Mouse (Mus musculus): ENCODE results near the gene Bcat2. TPM values are rescaled to one million over a fixed set of nuclear protein-coding genes. Genes with fewer than 3 reads are reported as not detected.

Gene Bcat2
- polyA plus RNA-seq (2012; rRNA removed), result 39.9 and 44.3 TPM in 2 replicates

GRCm38 (mm10) chr7:45570103-45570741 is at the start of gene Bcat2:
Gene Bcat2 (plus strand): TSS chr7:45570153.
- H3K27ac ChIP-seq (ENCODE audit: control insufficient read depth, insufficient read depth, low read depth, low read length), result peak within 1 kb of the TSS; percentile 82
- no peaks in the 10 kb centered on the region for H3K27me3 ChIP-seq (ENCODE audit: control insufficient read depth, insufficient read depth, low read length)
- peak; percentile 36; the same call in 1 of the 2 replicates for TF ChIP-seq POLR2A (IDR thresholded peaks at IDR 0.05; ENCODE audit: control insufficient read depth, low read depth, low read length)
- TF ChIP-seq CTCF (IDR thresholded peaks at IDR 0.05; ENCODE audit: control insufficient read depth, insufficient read depth, insufficient replicate concordance, low read depth, low read length), result no peak
- H3K36me3 ChIP-seq (ENCODE audit: control insufficient read depth, insufficient read depth, low read length), result no peaks in the 10 kb centered on the region
- H3K4me3 ChIP-seq (ENCODE audit: control insufficient read depth, low read depth, low read length), result peak within 1 kb of the TSS; percentile 85
- peaks cover 17% of the 10 kb centered on the region for H3K4me1 ChIP-seq (ENCODE audit: control insufficient read depth, insufficient read depth, low read length)

- Histone ChIP-seq H3K4me1 (ENCODE audit: control insufficient read depth, insufficient read depth, low read length) (peaks cover 15% of the 10 kb centered on the region; the same call in 1 of the 2 replicates), H3K27me3 (ENCODE audit: control insufficient read depth, insufficient read depth, low read length) (no peaks in the 10 kb centered on the region), H3K4me3 (ENCODE audit: control insufficient read depth, low read depth, low read length) (peak overlapping the region; percentile 10; the same call in 1 of the 2 replicates), H3K27ac (ENCODE audit: control insufficient read depth, insufficient read depth, low read depth, low read length) (no peak overlapping the region), H3K36me3 (ENCODE audit: control insufficient read depth, insufficient read depth, low read length) (no peaks in the 10 kb centered on the region)
- TF ChIP-seq CTCF (IDR thresholded peaks at IDR 0.05; ENCODE audit: control insufficient read depth, insufficient read depth, insufficient replicate concordance, low read depth, low read length) (no peak), POLR2A (IDR thresholded peaks at IDR 0.05; ENCODE audit: control insufficient read depth, low read depth, low read length) (no peak)
Measured at GRCm38 (mm10) chr7:45520605-45521004, 49.3 kb upstream of the Bcat2 start.

- peak; percentile 20; the same call in 1 of the 2 replicates for TF ChIP-seq POLR2A (IDR thresholded peaks at IDR 0.05; ENCODE audit: control insufficient read depth, low read depth, low read length)
- no peak for TF ChIP-seq CTCF (IDR thresholded peaks at IDR 0.05; ENCODE audit: control insufficient read depth, insufficient read depth, insufficient replicate concordance, low read depth, low read length)
Measured at GRCm38 (mm10) chr7:45521728-45522184, 48.2 kb upstream of the Bcat2 start.

GRCm38 (mm10) chr7:45522194-45522752 is 47.7 kb upstream of the Bcat2 start:
- Histone ChIP-seq H3K27me3 (ENCODE audit: control insufficient read depth, insufficient read depth, low read length) (no peaks in the 10 kb centered on the region), H3K36me3 (ENCODE audit: control insufficient read depth, insufficient read depth, low read length) (no peaks in the 10 kb centered on the region), H3K27ac (ENCODE audit: control insufficient read depth, insufficient read depth, low read depth, low read length) (peak overlapping the region; percentile 5; the same call in 1 of the 2 replicates), H3K4me1 (ENCODE audit: control insufficient read depth, insufficient read depth, low read length) (peaks cover 13% of the 10 kb centered on the region), H3K4me3 (ENCODE audit: control insufficient read depth, low read depth, low read length) (peak overlapping the region; percentile 88)
- TF ChIP-seq POLR2A (IDR thresholded peaks at IDR 0.05; ENCODE audit: control insufficient read depth, low read depth, low read length), result no peak

More at GRCm38 (mm10) chr7:45521728-45522184, 48.2 kb upstream of the Bcat2 start:
- Histone ChIP-seq H3K4me3 (ENCODE audit: control insufficient read depth, low read depth, low read length) (peak overlapping the region; percentile 88), H3K4me1 (ENCODE audit: control insufficient read depth, insufficient read depth, low read length) (peaks cover 13% of the 10 kb centered on the region), H3K36me3 (ENCODE audit: control insufficient read depth, insufficient read depth, low read length) (no peaks in the 10 kb centered on the region), H3K27me3 (ENCODE audit: control insufficient read depth, insufficient read depth, low read length) (no peaks in the 10 kb centered on the region), H3K27ac (ENCODE audit: control insufficient read depth, insufficient read depth, low read depth, low read length) (peak overlapping the region; percentile 61)

- no peak overlapping the region for H3K4me3 ChIP-seq (ENCODE audit: control insufficient read depth, low read depth, low read length)
- no peak for TF ChIP-seq POLR2A (IDR thresholded peaks at IDR 0.05; ENCODE audit: control insufficient read depth, low read depth, low read length)
- no peak for TF ChIP-seq CTCF (IDR thresholded peaks at IDR 0.05; ENCODE audit: control insufficient read depth, insufficient read depth, insufficient replicate concordance, low read depth, low read length)
- H3K27me3 ChIP-seq (ENCODE audit: control insufficient read depth, insufficient read depth, low read length), result no peaks in the 10 kb centered on the region
- no peak overlapping the region for H3K27ac ChIP-seq (ENCODE audit: control insufficient read depth, insufficient read depth, low read depth, low read length)
- no peaks in the 10 kb centered on the region for H3K36me3 ChIP-seq (ENCODE audit: control insufficient read depth, insufficient read depth, low read length)
- H3K4me1 ChIP-seq (ENCODE audit: control insufficient read depth, insufficient read depth, low read length), result peaks cover 13% of the 10 kb centered on the region
Measured at GRCm38 (mm10) chr7:45522957-45523676, 46.8 kb upstream of the Bcat2 start.

- TF ChIP-seq CTCF (IDR thresholded peaks at IDR 0.05; ENCODE audit: control insufficient read depth, insufficient read depth, insufficient replicate concordance, low read depth, low read length), result no peak
- TF ChIP-seq POLR2A (IDR thresholded peaks at IDR 0.05; ENCODE audit: control insufficient read depth, low read depth, low read length), result no peak
- H3K36me3 ChIP-seq (ENCODE audit: control insufficient read depth, insufficient read depth, low read length), result no peaks in the 10 kb centered on the region
- H3K4me3 ChIP-seq (ENCODE audit: control insufficient read depth, low read depth, low read length), result no peak overlapping the region
- H3K27ac ChIP-seq (ENCODE audit: control insufficient read depth, insufficient read depth, low read depth, low read length), result no peak overlapping the region
- peaks cover 13% of the 10 kb centered on the region for H3K4me1 ChIP-seq (ENCODE audit: control insufficient read depth, insufficient read depth, low read length)
- no peaks in the 10 kb centered on the region for H3K27me3 ChIP-seq (ENCODE audit: control insufficient read depth, insufficient read depth, low read length)
Measured at GRCm38 (mm10) chr7:45523678-45524170, 46.2 kb upstream of the Bcat2 start.

Measured in testis, adult 2 months (tissue).